Mouse (Mus musculus): ENCODE measurements around the gene Serpini2. TPM values are rescaled to one million over a fixed set of nuclear protein-coding genes. Genes with fewer than 3 reads are reported as not detected.

Gene Serpini2
- polyA plus RNA-seq, 1 experiment from 2014 or later = not detected

DNA sequence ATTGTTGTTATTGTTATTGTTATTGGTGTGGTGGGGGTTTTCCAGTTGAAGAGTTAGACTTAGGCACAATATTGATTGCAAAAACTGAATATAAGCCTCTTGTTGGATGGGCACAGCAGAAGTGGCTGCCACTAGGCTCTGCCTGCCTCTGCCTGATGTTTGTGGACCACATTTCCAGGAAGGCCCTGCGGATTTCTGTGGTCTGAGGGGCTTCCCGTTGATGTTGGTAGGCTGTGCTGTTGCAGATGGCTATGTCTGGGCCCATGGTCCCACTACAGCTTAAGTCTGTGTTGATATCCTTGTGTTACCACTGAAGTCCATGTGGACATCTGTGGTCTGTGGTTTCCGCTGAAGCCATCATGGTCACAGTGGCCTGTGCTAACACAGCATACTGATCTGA is 50.2 kb downstream of the Serpini2 start:
- no peak for DNase-seq (ENCODE audit: low spot score)
- H3K9me3 ChIP-seq (replicated peaks) = no peaks in the 10 kb centered on the region
- no peaks in the 10 kb centered on the region for H3K4me1 ChIP-seq
- WGBS = 72% methylated on average over 3 of the region's 3 CpGs
- H3K4me3 ChIP-seq = no peak overlapping the region
- no peaks in the 10 kb centered on the region for H3K27me3 ChIP-seq (ENCODE audit: low read depth, poor library complexity, severe bottlenecking)
- H3K27ac ChIP-seq (replicated peaks) = no peak overlapping the region
- H3K36me3 ChIP-seq = no peaks in the 10 kb centered on the region

- H3K27me3 ChIP-seq (ENCODE audit: low read depth, poor library complexity, severe bottlenecking) = no peaks in the 10 kb centered on the region
- H3K4me3 ChIP-seq = no peak overlapping the region
- WGBS = 13% methylated on average over 1 of the region's 1 CpGs
These were observed 50.7 kb downstream of the Serpini2 start for GRCm38 (mm10) chr3:75219211-75219610.

DNA sequence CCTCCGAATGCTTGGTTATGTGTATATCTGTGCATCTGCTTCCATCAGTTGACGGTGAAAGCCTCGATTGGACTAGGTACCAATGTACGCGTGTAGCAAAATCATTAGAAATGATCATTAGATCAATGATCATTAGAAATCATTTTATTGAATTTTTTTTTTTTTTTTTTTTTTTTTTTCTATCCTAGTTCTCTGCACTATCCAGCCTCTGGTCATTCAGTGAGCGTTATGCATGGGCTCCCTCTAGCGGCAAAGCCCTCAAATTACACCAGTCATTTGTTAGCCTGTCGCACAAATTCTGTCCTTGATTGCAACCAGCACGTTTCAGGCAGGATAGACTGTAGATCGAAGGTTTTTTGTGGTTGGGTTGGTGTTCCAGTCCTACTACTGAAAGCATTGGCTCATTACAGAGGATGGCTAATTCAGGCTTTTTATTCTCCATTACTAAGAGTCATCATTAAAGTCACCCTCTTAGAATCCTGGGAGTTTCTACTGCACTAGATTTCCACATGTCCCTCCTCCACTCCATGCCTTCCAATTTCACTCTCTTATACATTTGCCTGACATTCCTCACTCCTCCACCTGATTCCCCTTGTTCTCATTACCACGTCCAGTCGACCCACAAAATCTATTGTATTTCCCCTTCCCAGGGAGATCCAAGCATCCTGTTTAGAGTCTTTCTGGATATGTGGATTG is 66.9 kb downstream of the Serpini2 start:
- no peak overlapping the region for H3K27ac ChIP-seq (replicated peaks)
- no peaks in the 10 kb centered on the region for H3K27me3 ChIP-seq (ENCODE audit: low read depth, poor library complexity, severe bottlenecking)
- peak; percentile 56 for DNase-seq (ENCODE audit: low spot score)
- no peaks in the 10 kb centered on the region for H3K36me3 ChIP-seq
- no peaks in the 10 kb centered on the region for H3K9me3 ChIP-seq (replicated peaks)
- WGBS = 41% methylated on average over 12 of the region's 12 CpGs
- no peaks in the 10 kb centered on the region for H3K4me1 ChIP-seq
- H3K4me3 ChIP-seq = no peak overlapping the region

More at GRCm38 (mm10) chr3:75219211-75219610, 50.7 kb downstream of the Serpini2 start:
- peak; percentile 36 for DNase-seq (ENCODE audit: low spot score)
- no peaks in the 10 kb centered on the region for H3K36me3 ChIP-seq
- H3K9me3 ChIP-seq (replicated peaks) = no peaks in the 10 kb centered on the region
- H3K4me1 ChIP-seq = no peaks in the 10 kb centered on the region
- no peak overlapping the region for H3K27ac ChIP-seq (replicated peaks)

Other genes starting within 250 kb of the Serpini2 start
- not detected in 2 replicates for gene Zbbx, start 105.0 kb downstream of the Serpini2 start, polyA plus RNA-seq (2016; fragmentation: Nextera tagmentation; extraction: Ambion mirVana)
- gene Wdr49, start 212.1 kb upstream of the Serpini2 start, polyA plus RNA-seq (2016; fragmentation: Nextera tagmentation; extraction: Ambion mirVana) = 0.07 TPM in 1 of 2 replicates, not detected in the other

All from midbrain, embryonic 10.5 days (tissue).